Mouse (Mus musculus): ENCODE measurements at regions not wholly inside any gene's neighbourhood (a gene's known extent, or its start where the extent isn't known, plus 50 kb on each side); places are given as distances from the start of the nearest gene placed in this dataset.

GRCm38 (mm10) chr13:119231556-119231955, 196.8 kb upstream of the Paip1 start:
- no peaks in the 10 kb centered on the region for H3K9me3 ChIP-seq (replicated peaks)
- no peaks in the 10 kb centered on the region for H3K36me3 ChIP-seq
- no peak for ATAC-seq (ENCODE audit: insufficient number of reproducible peaks, low FRiP score, low TSS enrichment, low read depth)
- H3K9ac ChIP-seq: no peak overlapping the region
- H3K27me3 ChIP-seq: no peaks in the 10 kb centered on the region
- H3K27ac ChIP-seq (replicated peaks): no peak overlapping the region
- WGBS: 88% methylated on average over 11 of the region's 11 CpGs
- no peak overlapping the region for H3K4me2 ChIP-seq (replicated peaks)
- H3K4me1 ChIP-seq: no peaks in the 10 kb centered on the region
- H3K4me3 ChIP-seq (replicated peaks): no peak overlapping the region

- 58% methylated on average over 8 of the region's 8 CpGs for WGBS
- no peaks in the 10 kb centered on the region for H3K36me3 ChIP-seq
- H3K27me3 ChIP-seq: no peaks in the 10 kb centered on the region
- H3K27ac ChIP-seq (replicated peaks): no peak overlapping the region
- no peak overlapping the region for H3K4me2 ChIP-seq (replicated peaks)
- H3K9me3 ChIP-seq (replicated peaks): no peaks in the 10 kb centered on the region
- ATAC-seq (ENCODE audit: insufficient number of reproducible peaks, low FRiP score, low TSS enrichment, low read depth): no peak
- H3K4me1 ChIP-seq: no peaks in the 10 kb centered on the region
- no peak overlapping the region for H3K4me3 ChIP-seq (replicated peaks)
- H3K9ac ChIP-seq: no peak overlapping the region
Measured at GRCm38 (mm10) chr13:119232100-119233029, 196.0 kb upstream of the Paip1 start.

GRCm38 (mm10) chr13:119233030-119233385, 195.4 kb upstream of the Paip1 start:
- H3K36me3 ChIP-seq: no peaks in the 10 kb centered on the region
- H3K27ac ChIP-seq (replicated peaks): no peak overlapping the region
- 84% methylated on average over 4 of the region's 4 CpGs for WGBS
- no peak overlapping the region for H3K9ac ChIP-seq
- H3K4me2 ChIP-seq (replicated peaks): no peak overlapping the region
- H3K9me3 ChIP-seq (replicated peaks): no peaks in the 10 kb centered on the region
- H3K27me3 ChIP-seq: no peaks in the 10 kb centered on the region
- H3K4me3 ChIP-seq (replicated peaks): no peak overlapping the region
- no peak for ATAC-seq (ENCODE audit: insufficient number of reproducible peaks, low FRiP score, low TSS enrichment, low read depth)
- no peaks in the 10 kb centered on the region for H3K4me1 ChIP-seq

DNA sequence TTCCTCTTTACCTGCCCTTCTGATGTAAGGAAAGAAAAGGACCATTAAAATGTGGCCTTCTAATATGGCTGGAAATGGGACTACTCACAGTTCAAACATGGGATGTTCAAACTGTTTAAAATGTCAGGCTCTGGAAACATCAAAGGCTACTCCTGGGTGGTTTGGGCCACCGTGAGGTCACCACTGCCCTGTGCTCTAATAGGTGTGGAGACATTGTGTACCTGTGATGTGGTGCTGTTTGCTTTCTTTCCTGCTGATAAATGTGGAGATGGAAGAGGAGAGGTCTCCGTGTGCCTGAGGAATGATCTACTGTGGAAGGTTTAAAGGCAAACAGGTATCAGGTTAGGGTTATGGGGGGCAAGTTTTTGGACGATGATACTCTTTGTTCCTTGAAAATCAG, 194.5 kb upstream of the Paip1 start:
- 65% methylated on average over 3 of the region's 3 CpGs for WGBS
- Histone ChIP-seq H3K36me3 (no peaks in the 10 kb centered on the region), H3K27ac (replicated peaks) (no peak overlapping the region), H3K9me3 (replicated peaks) (no peaks in the 10 kb centered on the region), H3K4me2 (replicated peaks) (no peak overlapping the region), H3K27me3 (no peaks in the 10 kb centered on the region), H3K9ac (no peak overlapping the region), H3K4me3 (replicated peaks) (no peak overlapping the region), H3K4me1 (no peaks in the 10 kb centered on the region)
- no peak for ATAC-seq (ENCODE audit: insufficient number of reproducible peaks, low FRiP score, low TSS enrichment, low read depth)

DNA sequence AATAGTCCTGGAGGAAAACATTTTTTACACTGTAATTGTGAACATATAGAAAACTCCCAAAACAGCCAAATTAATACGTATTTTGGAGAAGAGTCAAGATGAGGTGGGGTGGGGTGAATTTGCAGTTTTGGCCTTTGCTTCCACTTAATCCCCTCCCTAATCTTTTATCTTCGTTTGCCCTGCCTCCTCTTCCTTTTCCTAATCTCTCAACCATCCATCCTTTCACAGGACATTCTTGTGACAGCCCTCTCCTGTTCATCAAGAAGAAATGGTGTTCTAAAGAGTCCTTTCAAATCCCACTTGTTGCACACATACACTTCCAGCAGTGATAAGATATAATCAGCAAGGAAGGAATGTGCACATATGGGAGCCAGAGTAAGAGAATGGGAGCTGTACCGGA, 186.0 kb upstream of the Paip1 start:
- no peak overlapping the region for H3K4me2 ChIP-seq (replicated peaks)
- ATAC-seq (ENCODE audit: insufficient number of reproducible peaks, low FRiP score, low TSS enrichment, low read depth): no peak
- H3K4me1 ChIP-seq: no peaks in the 10 kb centered on the region
- no peaks in the 10 kb centered on the region for H3K9me3 ChIP-seq (replicated peaks)
- WGBS: 47% methylated on average over 3 of the region's 3 CpGs
- no peak overlapping the region for H3K9ac ChIP-seq
- no peak overlapping the region for H3K27ac ChIP-seq (replicated peaks)
- no peak overlapping the region for H3K4me3 ChIP-seq (replicated peaks)
- no peaks in the 10 kb centered on the region for H3K36me3 ChIP-seq
- no peaks in the 10 kb centered on the region for H3K27me3 ChIP-seq

GRCm38 (mm10) chr13:119247101-119247500, 181.3 kb upstream of the Paip1 start:
- WGBS: 83% methylated on average over 2 of the region's 2 CpGs

GRCm38 (mm10) chr13:119252006-119252405, 176.4 kb upstream of the Paip1 start:
- Histone ChIP-seq H3K27ac (replicated peaks) (no peak overlapping the region), H3K9ac (no peak overlapping the region), H3K4me3 (replicated peaks) (no peak overlapping the region), H3K36me3 (no peaks in the 10 kb centered on the region), H3K27me3 (no peaks in the 10 kb centered on the region), H3K4me2 (replicated peaks) (no peak overlapping the region), H3K9me3 (replicated peaks) (no peaks in the 10 kb centered on the region), H3K4me1 (no peaks in the 10 kb centered on the region)
- no peak for ATAC-seq (ENCODE audit: insufficient number of reproducible peaks, low FRiP score, low TSS enrichment, low read depth)
- 87% methylated on average over 2 of the region's 2 CpGs for WGBS

More at GRCm38 (mm10) chr13:119247101-119247500, 181.3 kb upstream of the Paip1 start:
- Histone ChIP-seq H3K4me1 (no peaks in the 10 kb centered on the region), H3K9ac (no peak overlapping the region), H3K27ac (replicated peaks) (no peak overlapping the region), H3K4me3 (replicated peaks) (no peak overlapping the region), H3K4me2 (replicated peaks) (no peak overlapping the region), H3K36me3 (no peaks in the 10 kb centered on the region), H3K27me3 (no peaks in the 10 kb centered on the region), H3K9me3 (replicated peaks) (no peaks in the 10 kb centered on the region)
- ATAC-seq (ENCODE audit: insufficient number of reproducible peaks, low FRiP score, low TSS enrichment, low read depth): no peak

GRCm38 (mm10) chr13:119256350-119256749, 172.1 kb upstream of the Paip1 start:
- ATAC-seq (ENCODE audit: insufficient number of reproducible peaks, low FRiP score, low TSS enrichment, low read depth): no peak
- Histone ChIP-seq H3K4me1 (no peaks in the 10 kb centered on the region), H3K27ac (replicated peaks) (no peak overlapping the region), H3K36me3 (no peaks in the 10 kb centered on the region), H3K9ac (no peak overlapping the region), H3K4me3 (replicated peaks) (no peak overlapping the region), H3K4me2 (replicated peaks) (no peak overlapping the region), H3K27me3 (no peaks in the 10 kb centered on the region), H3K9me3 (replicated peaks) (no peaks in the 10 kb centered on the region)
- WGBS: 34% methylated on average over 6 of the region's 6 CpGs

- no peak for ATAC-seq (ENCODE audit: insufficient number of reproducible peaks, low FRiP score, low TSS enrichment, low read depth)
- no peak overlapping the region for H3K9ac ChIP-seq
- H3K27me3 ChIP-seq: no peaks in the 10 kb centered on the region
- no peak overlapping the region for H3K4me2 ChIP-seq (replicated peaks)
- no peaks in the 10 kb centered on the region for H3K36me3 ChIP-seq
- no peak overlapping the region for H3K27ac ChIP-seq (replicated peaks)
- H3K4me1 ChIP-seq: no peaks in the 10 kb centered on the region
- no peaks in the 10 kb centered on the region for H3K9me3 ChIP-seq (replicated peaks)
- no peak overlapping the region for H3K4me3 ChIP-seq (replicated peaks)
- WGBS: 63% methylated on average over 9 of the region's 9 CpGs
Measured at GRCm38 (mm10) chr13:119258515-119258914, 169.9 kb upstream of the Paip1 start.

GRCm38 (mm10) chr13:119263561-119263960, 164.8 kb upstream of the Paip1 start:
- Histone ChIP-seq H3K4me2 (replicated peaks) (no peak overlapping the region), H3K36me3 (no peaks in the 10 kb centered on the region), H3K9me3 (replicated peaks) (no peaks in the 10 kb centered on the region), H3K27ac (replicated peaks) (no peak overlapping the region), H3K27me3 (no peaks in the 10 kb centered on the region), H3K4me3 (replicated peaks) (no peak overlapping the region), H3K9ac (no peak overlapping the region), H3K4me1 (no peaks in the 10 kb centered on the region)
- no peak for ATAC-seq (ENCODE audit: insufficient number of reproducible peaks, low FRiP score, low TSS enrichment, low read depth)
- 44% methylated on average over 2 of the region's 2 CpGs for WGBS

DNA sequence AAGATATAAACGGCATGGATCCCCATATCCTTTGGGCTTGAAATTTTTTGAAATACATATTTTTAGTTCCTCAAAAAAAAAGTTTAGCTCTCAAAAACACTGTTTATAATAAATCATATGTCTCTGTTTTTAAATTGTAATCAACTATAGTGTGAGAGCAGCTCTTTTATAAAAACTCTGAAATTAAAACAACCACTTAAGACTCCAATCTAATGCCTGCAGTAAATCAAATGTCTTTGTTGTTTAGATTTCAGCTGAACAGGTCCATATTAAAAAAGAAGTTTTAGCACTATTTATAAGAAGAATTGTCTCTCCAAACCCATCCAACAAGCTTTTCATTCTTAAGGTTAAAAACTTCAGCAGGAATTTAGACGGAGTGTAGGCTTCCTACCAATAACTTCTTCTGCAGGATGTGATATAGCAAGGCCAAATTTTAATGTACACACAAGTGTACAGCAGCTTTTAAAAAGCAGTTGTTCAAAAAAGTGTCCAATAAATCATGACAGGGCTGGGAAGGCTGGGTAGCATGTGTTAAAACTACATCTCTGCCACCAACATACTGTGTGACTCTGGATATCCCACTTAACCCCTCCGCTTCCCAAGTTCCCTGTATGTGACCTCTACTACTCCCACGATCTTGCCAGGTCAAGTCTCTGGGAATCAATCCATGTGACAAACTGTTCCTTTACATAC, 160.6 kb upstream of the Paip1 start:
- Histone ChIP-seq H3K4me3 (replicated peaks) (no peak overlapping the region), H3K9me3 (replicated peaks) (no peaks in the 10 kb centered on the region), H3K27me3 (no peaks in the 10 kb centered on the region), H3K9ac (no peak overlapping the region), H3K36me3 (no peaks in the 10 kb centered on the region), H3K27ac (replicated peaks) (no peak overlapping the region), H3K4me1 (no peaks in the 10 kb centered on the region), H3K4me2 (replicated peaks) (no peak overlapping the region)
- WGBS: 74% methylated on average over 4 of the region's 4 CpGs
- no peak for ATAC-seq (ENCODE audit: insufficient number of reproducible peaks, low FRiP score, low TSS enrichment, low read depth)
